Mouse (Mus musculus): Measurements from ENCODE around the gene Mkrn2.
"Not testable (repeated sequence)": the region's sequence is repeated elsewhere in the genome, so short reads cannot be mapped to it uniquely, and the experiment has no call there.

Gene Mkrn2

GRCm38 (mm10) chr6:115609121-115609520, 7.4 kb downstream of the Mkrn2 start:
- DNase-seq (ENCODE audit: low spot score), result no peak

DNA sequence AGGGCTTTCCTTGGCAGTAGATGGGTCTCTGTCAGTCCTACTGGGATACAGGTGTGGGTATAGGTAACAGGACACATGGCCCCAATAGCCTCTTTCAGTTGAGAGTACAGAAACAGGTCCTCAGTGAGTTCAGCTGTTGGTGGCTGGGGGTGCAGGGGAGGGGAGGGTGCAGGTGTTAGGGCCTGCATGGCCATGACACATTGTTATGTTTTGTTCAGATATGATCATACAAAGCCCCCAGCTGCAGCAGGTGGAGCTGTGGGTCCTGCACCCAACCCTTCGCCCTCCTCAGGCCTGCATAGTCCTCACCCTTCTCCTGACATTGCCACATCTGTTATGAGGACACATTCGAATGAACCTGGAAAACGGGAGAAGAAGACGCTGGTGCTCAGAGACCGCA, 8.6 kb downstream of the Mkrn2 start:
- DNase-seq (ENCODE audit: low spot score), result no peak

GRCm38 (mm10) chr6:115613793-115614192, 12.1 kb downstream of the Mkrn2 start:
- no peak for DNase-seq (ENCODE audit: low spot score)

GRCm38 (mm10) chr6:115615983-115616382, 14.3 kb downstream of the Mkrn2 start:
- no peak for DNase-seq (ENCODE audit: low spot score)

DNA sequence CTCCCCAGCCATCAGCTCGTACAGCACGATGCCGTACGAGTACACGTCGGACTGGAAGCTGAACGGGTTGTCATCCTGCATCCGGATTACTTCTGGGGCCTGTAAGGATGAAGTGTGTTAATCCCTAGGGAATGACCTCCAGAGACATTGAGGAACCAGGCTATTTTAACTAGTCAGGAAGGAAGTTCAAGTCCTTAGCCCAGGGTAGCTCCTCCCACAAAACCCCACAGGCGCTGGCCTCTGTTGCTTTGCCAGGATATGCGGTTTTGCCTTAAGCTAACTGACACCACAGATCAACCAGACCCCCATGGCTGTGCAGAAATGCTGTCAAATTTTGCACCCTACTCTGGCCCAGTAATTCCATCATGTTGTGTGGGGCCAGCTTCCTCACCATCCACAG, 18.1 kb downstream of the Mkrn2 start:
- DNase-seq (ENCODE audit: low spot score), result no peak

GRCm38 (mm10) chr6:115620942-115621341, 19.2 kb downstream of the Mkrn2 start:
- DNase-seq (ENCODE audit: low spot score), result no peak

DNA sequence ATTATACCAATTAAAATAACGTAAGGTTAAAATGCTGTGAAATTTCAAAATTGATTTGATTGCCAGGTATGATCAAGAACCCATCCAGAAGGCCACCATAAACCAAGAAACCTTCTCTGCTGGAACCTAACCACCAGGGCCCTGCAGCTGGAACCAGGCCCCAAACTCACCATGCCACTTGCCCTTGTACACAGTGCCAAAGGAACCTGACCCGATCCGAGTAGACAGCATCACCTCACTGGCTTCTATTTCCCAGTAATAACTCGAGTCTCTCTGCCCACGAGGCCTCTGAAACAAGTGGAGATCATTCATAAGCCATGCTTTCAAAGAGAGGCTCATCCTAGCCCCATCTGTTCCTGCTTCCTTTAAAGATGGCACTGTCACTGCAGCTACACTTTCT, 24.4 kb downstream of the Mkrn2 start:
- DNase-seq (ENCODE audit: low spot score), result no peak

DNA sequence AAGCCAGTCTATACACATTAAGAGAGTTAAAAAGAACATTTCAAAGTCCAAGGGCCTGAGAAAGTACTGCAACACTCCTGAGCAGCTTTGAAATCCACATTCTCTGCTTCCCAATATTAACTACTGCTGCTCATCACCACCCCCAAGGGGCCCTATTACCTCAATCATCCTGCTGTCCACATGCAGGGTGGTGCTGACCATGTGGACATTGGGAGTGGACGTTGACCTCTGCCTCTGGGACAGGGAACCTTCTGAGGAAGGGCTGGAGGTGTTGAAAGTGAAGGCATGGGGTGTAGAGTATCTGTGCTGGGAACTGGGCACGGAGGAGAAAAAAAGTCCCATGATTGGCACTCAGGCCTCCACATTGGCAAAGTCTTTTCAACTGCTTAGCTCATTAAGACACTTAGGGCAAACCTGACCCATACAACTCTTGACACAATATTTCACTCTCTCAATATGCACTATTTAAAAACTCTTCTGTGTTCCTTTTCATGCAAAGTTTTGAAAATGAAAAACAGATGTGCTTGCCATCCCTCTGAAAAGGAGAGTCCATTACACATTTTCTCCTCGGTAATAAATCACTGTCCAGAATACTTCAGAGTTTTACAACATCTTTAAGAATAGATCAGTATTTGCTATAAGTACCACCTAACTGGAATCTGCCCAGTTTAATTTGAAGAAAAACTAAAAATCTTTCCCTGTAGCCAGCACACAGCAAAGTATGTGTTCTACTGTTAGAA, 29.5 kb downstream of the Mkrn2 start:
- no peak for DNase-seq (ENCODE audit: low spot score)

DNA sequence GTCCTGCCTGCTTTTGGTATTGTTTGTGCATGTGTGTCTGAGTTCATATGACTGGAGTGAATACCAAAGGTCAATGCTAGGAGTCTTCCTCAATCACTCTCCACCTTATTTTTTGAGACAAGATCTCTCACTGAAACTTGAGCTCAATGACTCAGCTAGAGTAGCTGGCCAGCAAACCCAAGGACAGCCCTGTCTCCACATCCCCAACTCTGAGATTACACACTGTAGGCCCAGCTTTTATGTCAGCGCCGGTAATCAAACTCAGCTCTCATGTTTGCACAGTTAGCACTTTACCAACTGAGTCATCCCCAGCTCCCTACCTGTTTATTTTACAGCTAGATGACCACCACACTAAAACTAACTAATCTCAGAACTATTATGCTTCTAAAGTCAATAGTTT, 32.3 kb downstream of the Mkrn2 start:
- DNase-seq (ENCODE audit: low spot score), result no peak

- not testable (repeated sequence) for DNase-seq (ENCODE audit: low spot score)
Observed at GRCm38 (mm10) chr6:115638188-115638587, 36.5 kb downstream of the Mkrn2 start.

DNA sequence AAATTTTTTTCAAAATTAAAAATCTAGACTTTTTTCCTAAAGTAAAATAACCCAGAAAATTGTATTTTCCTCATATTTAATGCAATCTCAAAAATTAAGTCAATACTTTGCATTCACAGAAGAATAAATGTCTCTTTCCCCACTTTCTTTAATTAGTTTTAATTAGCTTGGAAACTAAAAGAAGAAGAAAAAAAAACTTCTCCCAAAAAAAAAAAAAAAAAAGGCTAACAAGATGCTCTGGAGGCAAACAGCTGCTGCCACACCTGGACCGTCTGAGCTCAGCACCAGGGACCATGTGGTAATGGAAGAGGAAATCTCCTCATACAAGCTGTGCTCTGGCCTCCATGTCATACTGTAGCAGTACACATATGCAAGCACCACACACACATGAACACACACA, 41.6 kb downstream of the Mkrn2 start:
- DNase-seq (ENCODE audit: low spot score), result no peak

DNA sequence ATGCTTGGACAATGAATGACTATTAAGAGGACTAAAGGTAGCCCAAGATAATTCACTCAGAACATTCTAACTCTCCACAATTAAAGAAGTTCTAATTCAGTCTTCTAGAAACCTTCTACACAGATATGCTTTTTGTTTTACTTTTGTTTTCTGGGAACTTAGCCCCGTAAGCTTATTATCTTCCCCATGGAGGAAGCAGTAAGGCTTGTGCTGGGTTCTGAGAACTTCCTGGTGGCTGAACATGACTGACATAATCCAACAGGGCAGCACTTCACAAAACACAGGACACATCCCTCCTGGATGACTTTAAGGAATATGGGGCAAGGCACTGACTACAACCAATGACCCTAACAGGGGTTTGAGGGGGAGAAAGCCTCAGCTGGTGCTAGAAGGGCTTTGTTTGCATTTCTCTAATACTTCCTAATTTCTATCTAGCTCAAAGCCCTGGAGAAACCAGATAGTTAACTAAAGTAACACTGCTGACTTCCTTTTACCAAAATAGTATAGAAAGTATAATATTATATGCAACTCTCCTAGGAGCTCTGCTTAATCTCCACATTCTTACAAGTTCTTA, 48.2 kb downstream of the Mkrn2 start:
- DNase-seq (ENCODE audit: low spot score), result no peak

DNA sequence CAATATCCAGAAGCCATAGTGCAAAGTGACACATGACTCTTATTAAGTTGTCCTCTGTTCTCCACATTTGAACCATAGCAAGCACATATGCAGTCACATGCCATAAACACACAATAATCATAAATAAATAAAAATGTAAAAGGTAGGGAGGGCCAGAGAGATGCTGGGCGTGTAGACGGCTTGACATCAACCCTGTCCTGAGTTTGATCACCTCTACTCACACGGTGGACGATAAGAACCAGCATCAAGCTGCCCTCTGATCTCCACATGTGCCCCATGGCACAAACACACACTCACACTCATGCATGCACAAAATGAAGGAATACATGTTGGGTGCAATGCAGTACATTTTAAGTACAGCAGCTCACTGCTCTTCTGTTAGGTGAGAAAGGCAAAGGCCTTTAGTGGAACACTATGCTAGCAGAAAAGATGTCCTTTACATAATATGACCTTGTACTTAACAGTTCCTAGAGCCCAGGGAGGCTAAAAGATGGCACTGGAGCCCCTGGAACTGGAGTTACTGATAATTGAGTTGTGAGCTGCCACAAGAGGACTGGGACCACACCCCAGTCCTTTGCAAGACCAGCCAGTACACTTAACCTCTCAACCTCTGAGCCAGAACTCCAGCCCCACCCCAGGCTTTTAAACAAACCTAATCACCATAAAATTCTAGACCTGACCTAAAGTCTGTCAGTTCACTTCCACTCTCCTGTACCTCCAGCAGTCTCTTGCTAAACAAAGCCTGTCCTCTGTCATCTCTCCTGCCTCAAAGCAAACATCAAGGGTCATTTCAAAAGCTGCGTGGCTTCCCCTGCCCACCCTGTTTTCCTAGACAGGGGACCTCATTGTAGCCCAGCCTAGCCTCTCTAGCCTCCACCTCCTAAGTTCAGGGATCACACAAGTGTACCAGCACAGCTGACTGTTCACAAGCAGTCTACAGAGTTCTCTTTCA, 49.0 kb downstream of the Mkrn2 start:
- no peak for DNase-seq (ENCODE audit: low spot score)

DNA sequence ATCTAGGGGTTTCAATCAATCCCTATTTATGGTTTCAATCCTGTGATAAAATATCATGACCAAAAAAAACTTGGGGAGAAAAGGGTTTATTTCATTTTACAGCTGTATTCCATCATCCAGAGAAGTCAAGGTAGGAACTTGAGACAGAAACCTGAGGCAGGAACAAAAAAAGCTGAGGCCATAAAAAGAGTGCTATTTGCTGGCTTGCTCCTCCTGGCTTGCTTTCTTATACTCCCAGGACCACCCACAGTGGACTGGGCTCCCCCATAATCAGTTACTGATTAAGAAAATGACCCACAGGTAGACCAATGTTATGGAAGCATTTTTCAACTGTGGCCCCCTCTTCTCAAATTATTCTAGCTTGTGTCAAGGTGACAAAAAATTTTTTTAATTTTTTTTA, 50.0 kb downstream of the Mkrn2 start:
- DNase-seq (ENCODE audit: low spot score), result no peak

- DNase-seq (ENCODE audit: low spot score), result no peak
Observed at GRCm38 (mm10) chr6:115653939-115654338, 52.2 kb downstream of the Mkrn2 start.

GRCm38 (mm10) chr6:115658802-115659201, 57.1 kb downstream of the Mkrn2 start:
- no peak for DNase-seq (ENCODE audit: low spot score)

DNA sequence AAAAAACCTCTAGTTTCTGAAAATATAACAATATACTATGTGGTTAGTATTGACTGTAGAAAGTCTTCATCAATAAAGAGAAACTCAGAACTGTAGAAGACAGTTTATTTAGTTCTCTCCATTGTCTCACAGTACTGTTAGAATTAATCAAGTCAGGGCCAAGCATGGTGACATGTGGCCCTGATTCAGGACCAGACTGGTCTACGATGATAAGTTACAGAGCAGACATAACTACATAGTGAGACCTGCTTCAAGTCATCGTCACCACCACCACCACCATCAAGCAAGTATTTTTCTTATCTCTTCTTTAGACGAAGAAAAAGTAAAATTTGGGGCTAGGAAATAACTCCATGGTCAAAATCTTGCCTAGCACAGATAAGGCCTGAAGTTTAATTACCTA, 62.6 kb downstream of the Mkrn2 start:
- no peak for DNase-seq (ENCODE audit: low spot score)

GRCm38 (mm10) chr6:115666641-115667040, 64.9 kb downstream of the Mkrn2 start:
- no peak for DNase-seq (ENCODE audit: low spot score)
